Mouse (Mus musculus) heart, adult 2 months (tissue): Measurements from ENCODE around the gene Card9.

Experiments used
- CTCF ChIP-seq: fragments of 200-600 bp; IDR thresholded peaks from 2 replicates; pipeline ENCODE4 v1.8.1; 2022; ENCODE audit warnings: antibody characterized with exemption, mild to moderate bottlenecking, moderate library complexity
- EP300 ChIP-seq: fragments of 200-500 bp; IDR thresholded peaks from 2 replicates; pipeline ENCODE4 v1.6.1; 2011; ENCODE audit warnings: low read depth, low read length, control low read depth; ENCODE audit not compliant: insufficient read depth
- POLR2A ChIP-seq: fragments of 200-500 bp; IDR thresholded peaks from 2 replicates; pipeline ENCODE4 v1.6.1; 2011; ENCODE audit warnings: mild to moderate bottlenecking, low read depth, low read length, control low read depth; ENCODE audit not compliant: insufficient read depth

- TF ChIP-seq POLR2A (no peak), CTCF (no peak), EP300 (no peak)
Observed at GRCm38 (mm10) chr2:26338302-26339203, 22.2 kb downstream of the Card9 start.
